Mouse (Mus musculus): ENCODE results near the gene Pecr.

DNA sequence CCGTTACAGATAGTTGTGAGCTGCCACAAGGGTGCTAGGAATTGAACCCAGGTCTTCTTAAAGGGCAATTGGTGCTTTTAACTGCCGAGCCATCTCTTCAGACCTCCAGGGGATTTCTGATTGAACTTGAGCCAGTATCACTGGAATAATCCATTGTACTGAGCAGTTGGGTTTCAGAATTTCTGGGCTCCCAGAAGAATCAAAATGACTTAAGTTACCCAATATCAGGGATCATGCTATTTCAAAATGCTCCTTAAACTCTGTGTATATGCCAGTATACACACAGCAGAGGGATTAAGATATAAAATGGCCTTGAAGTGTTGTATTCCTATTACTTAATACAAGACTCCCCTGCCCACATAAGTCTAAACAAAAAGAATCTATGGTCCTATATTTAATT lies 7.8 kb upstream of the Pecr start:
- TF ChIP-seq ZC3H11A (IDR thresholded peaks at IDR 0.05; ENCODE audit: low read depth, low read length) (no peak), CTCF (IDR thresholded peaks at IDR 0.05 in 2 of 3, conservative IDR thresholded peaks at IDR 0.05 in 1 of 3; ENCODE audit: control insufficient read depth in 1 of 3, insufficient read depth in 1 of 3, low read depth in 2 of 3, low read length in 3 of 3, poor library complexity in 1 of 3, severe bottlenecking in 1 of 3) (no peak), POLR2AphosphoS2 (IDR thresholded peaks at IDR 0.05; ENCODE audit: low read length) (no peak), HCFC1 (IDR thresholded peaks at IDR 0.05; ENCODE audit: low read depth, low read length) (no peak), TAL1 (IDR thresholded peaks at IDR 0.05; ENCODE audit: low read length) (no peak), NELFE (IDR thresholded peaks at IDR 0.05; ENCODE audit: low read depth, low read length) (no peak), POLR2A (IDR thresholded peaks at IDR 0.05; ENCODE audit: control insufficient read depth in 1 of 2, insufficient read depth in 1 of 2, low read depth in 1 of 2, low read length in 2 of 2, poor library complexity in 1 of 2) (no peak), CHD1 (IDR thresholded peaks at IDR 0.05; ENCODE audit: low read depth, low read length) (no peak)
